Mouse (Mus musculus) liver, adult 2 months (tissue): ENCODE results near the gene Capn8. TPM values are rescaled to one million over a fixed set of nuclear protein-coding genes. Genes with fewer than 3 reads are reported as not detected.
A peak's percentile ranks its signal among the peaks of the same experiment; 100 is the strongest.

Source experiments
- DNase-seq: peaks from one replicate; pipeline ENCODE4 v3.0.0-alpha.2; 2011; ENCODE audit warnings: low read depth, low spot score; ENCODE audit errors: extremely low read depth
- H3K27ac ChIP-seq: fragments of 200-500 bp; replicated peaks from 2 replicates; pipeline ENCODE4 v1.5.1; 2012; ENCODE audit warnings: low read depth, mild to moderate bottlenecking, control low read depth, inconsistent platforms, low read length; ENCODE audit not compliant: insufficient read depth
- H3K27me3 ChIP-seq: fragments of 200-500 bp; 2 replicates; pipeline ENCODE4 v1.6.1; 2012; ENCODE audit warnings: mild to moderate bottlenecking, moderate library complexity, low read length, inconsistent platforms; ENCODE audit not compliant: control insufficient read depth, insufficient read depth
- H3K36me3 ChIP-seq: fragments of 200-500 bp; 2 replicates; pipeline ENCODE4 v1.6.1; 2012; ENCODE audit warnings: low read length, inconsistent platforms; ENCODE audit not compliant: control insufficient read depth, insufficient read depth
- H3K4me1 ChIP-seq: fragments of 200-500 bp; 2 replicates; pipeline ENCODE4 v1.6.1; 2011; ENCODE audit warnings: low read length; ENCODE audit not compliant: control insufficient read depth, insufficient read depth
- H3K4me3 ChIP-seq: fragments of 200-500 bp; 2 replicates; pipeline ENCODE4 v1.5.1; 2011; ENCODE audit warnings: low read depth, mild to moderate bottlenecking, control low read depth, low read length, moderate library complexity; ENCODE audit not compliant: insufficient read depth
- H3K79me2 ChIP-seq: fragments of 200-500 bp; 2 replicates; pipeline ENCODE4 v1.6.1; 2012; ENCODE audit warnings: inconsistent platforms, mild to moderate bottlenecking, low read length, moderate library complexity; ENCODE audit not compliant: control insufficient read depth, insufficient read depth
- H3K9ac ChIP-seq: fragments of 200-500 bp; 2 replicates; pipeline ENCODE4 v1.6.1; 2012; ENCODE audit warnings: low read depth, mild to moderate bottlenecking, control low read depth, inconsistent platforms, low read length
- CTCF ChIP-seq: fragments of 200-500 bp; IDR thresholded peaks from 2 replicates; pipeline ENCODE4 v1.5.1; 2011; ENCODE audit warnings: low read depth, low read length, control low read depth
- POLR2A ChIP-seq: fragments of 200-500 bp; IDR thresholded peaks from 2 replicates; pipeline ENCODE4 v1.6.1; 2011; ENCODE audit warnings: low read length, control low read depth; ENCODE audit not compliant: insufficient read depth; ENCODE audit errors: extremely low read depth
- WGBS: fragments of 180-500 bp; shearing (Covaris S2); methylation state at CpG from one replicate; pipeline ENCODE4 v1.1.7; 2018; 5-methylcytosine and 5-hydroxymethylcytosine counted together
- polyA plus RNA-seq: library from polyadenylated mRNA; depleted of rRNA; stranded (reverse); fragments of >200 nt; gene quantifications from 2 replicates; pipeline ENCODE4 v1.2.3, GENCODE M21; 2012
- total RNA-seq: library from RNA; depleted of rRNA; stranded (reverse); fragments of >200 nt; gene quantifications from 2 replicates; pipeline ENCODE4 v1.2.3, GENCODE M21; 2014

The Capn8 gene
- total and polyA plus RNA-seq, 2 experiments = 0.04 to 0.09 TPM

DNA sequence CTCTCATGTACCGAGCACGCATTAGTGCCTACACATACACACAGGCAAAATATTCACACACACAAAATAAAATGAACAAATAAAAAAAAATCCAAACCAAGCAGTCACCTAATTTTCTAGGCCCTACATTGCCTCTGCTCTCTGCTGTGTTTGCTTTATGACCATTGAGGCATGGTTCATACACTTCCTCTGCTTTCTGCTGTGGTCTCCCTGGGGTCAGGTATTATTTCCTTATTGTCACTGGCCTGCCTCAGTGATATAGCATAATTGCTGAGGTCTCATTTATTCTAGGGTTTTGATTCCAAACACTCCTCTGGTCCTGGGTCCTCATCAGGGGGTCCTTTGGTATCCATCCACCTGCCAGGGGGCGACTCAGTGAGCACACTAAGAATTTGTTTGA lies 39.2 kb upstream of the Capn8 start:
- Histone ChIP-seq H3K9ac (no peak overlapping the region), H3K79me2 (no peaks in the 10 kb centered on the region), H3K27me3 (no peaks in the 10 kb centered on the region), H3K27ac (no peak overlapping the region), H3K4me3 (no peak overlapping the region), H3K4me1 (no peaks in the 10 kb centered on the region; the same call in 1 of the 2 replicates), H3K36me3 (no peaks in the 10 kb centered on the region)
- WGBS = 96% methylated on average over 3 of the region's 3 CpGs
- TF ChIP-seq CTCF (no peak), POLR2A (no peak)
- no peak for DNase-seq

DNA sequence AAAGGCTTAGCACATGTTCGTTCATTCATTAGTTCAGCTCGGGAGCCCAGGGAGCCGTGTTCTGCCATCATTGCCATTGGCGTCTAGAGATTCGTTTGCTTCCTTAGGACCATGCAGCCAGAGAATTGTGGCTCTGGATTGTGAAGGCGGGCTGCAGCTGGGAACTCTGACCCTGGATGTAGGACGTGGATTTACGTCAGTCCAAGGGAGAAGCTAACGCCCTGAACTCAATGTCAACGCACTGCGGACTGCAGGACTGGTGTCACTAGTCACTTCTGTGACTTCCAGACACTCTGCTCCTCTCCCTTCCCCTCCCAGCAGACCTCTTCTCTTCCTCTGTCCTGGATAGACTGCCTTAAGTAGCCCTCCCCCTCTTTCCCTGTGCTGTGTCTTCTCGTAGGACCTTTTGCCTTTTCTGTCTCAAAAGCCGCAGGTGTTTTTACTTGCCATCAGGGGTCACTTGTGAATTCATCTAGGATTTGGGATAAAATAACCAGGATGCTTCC lies 37.5 kb upstream of the Capn8 start:
- 62% methylated on average over 13 of the region's 13 CpGs for WGBS
- no peak overlapping the region for H3K9ac ChIP-seq
- no peaks in the 10 kb centered on the region for H3K36me3 ChIP-seq

DNA sequence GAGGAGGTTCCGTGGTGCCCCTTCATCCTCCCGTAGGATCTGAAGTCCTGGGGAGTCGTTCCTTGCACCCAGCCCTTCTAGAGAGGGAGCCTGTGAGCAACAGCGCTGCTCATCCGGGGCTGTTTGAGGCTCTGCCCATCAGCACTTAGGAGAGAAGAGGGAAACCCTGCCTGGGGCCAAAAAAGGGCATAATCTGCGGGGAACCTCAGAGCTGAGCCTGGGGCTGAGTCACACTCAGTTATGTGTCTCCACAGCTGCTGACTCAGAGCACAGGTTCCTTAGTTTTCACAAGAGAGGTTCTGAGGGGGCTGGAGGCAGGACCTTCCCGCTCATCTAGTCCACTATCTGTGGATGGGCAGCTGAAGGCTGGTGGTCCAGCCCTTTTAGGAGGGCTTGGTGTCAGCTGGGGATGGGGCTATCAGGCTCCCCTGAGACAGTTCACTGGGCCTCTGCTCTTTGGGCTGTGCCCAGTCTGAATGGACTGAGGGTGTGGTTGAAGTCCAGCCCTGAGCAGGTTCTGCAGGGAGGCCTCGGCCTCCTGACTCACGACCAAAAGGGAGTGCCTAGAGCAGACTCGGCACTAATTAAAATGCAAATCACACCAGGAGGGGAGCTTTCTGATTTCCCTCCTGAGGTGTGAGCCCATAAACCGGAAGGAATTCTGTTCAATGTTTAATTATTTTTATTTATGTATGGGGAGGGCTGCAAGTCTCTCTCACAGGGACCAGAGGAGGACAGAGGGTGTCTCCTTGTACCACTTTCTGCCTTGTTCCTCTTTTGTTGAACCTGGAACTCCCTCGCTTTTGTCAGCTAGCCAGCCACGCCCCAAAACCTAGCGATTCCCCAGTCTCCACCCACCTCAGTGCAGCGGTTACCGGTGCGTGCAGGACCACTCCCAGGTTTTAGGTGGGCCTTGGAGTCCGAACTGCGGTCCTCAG lies 36.6 kb upstream of the Capn8 start:
- DNase-seq = no peak
- Histone ChIP-seq H3K9ac (no peak overlapping the region), H3K4me1 (no peaks in the 10 kb centered on the region; the same call in none of the 2 replicates), H3K79me2 (no peaks in the 10 kb centered on the region), H3K4me3 (no peak overlapping the region), H3K27ac (no peak overlapping the region), H3K27me3 (peaks cover 3% of the 10 kb centered on the region; the same call in 1 of the 2 replicates), H3K36me3 (no peaks in the 10 kb centered on the region)
- no peak for TF ChIP-seq CTCF
- TF ChIP-seq POLR2A = no peak
- WGBS = 30% methylated on average over 19 of the region's 19 CpGs

More for the DNA sequence above, 37.5 kb upstream of the Capn8 start:
- Histone ChIP-seq H3K27me3 (no peaks in the 10 kb centered on the region), H3K4me1 (no peaks in the 10 kb centered on the region; the same call in none of the 2 replicates), H3K4me3 (no peak overlapping the region), H3K79me2 (no peaks in the 10 kb centered on the region), H3K27ac (no peak overlapping the region)
- peak; percentile 36 for DNase-seq
- TF ChIP-seq POLR2A (no peak), CTCF (no peak)

DNA sequence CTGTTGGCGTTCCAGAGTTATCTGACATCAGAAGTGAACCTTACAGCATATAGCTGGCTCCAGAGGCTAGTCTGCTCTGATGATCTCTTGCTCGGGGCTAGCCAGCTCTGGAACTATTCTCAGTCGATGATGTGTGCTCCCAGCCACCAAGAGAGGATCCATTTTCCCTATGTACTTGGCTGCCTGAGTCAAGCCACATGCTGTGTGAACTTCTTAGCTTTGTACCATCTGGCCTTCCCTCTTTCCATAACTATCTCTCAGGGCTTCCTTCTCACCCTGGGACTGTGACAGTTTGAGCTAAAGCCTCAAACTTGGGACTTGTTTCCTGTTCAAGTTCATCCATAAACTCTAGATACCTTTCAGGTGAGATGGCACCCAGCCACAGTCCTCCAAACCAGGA lies 31.2 kb upstream of the Capn8 start:
- Histone ChIP-seq H3K4me3 (no peak overlapping the region), H3K9ac (no peak overlapping the region), H3K27ac (no peak overlapping the region), H3K79me2 (no peaks in the 10 kb centered on the region), H3K4me1 (no peaks in the 10 kb centered on the region; the same call in 1 of the 2 replicates), H3K27me3 (peaks cover 3% of the 10 kb centered on the region; the same call in 1 of the 2 replicates), H3K36me3 (no peaks in the 10 kb centered on the region)
- TF ChIP-seq CTCF (no peak), POLR2A (no peak)
- DNase-seq = no peak
- WGBS = 91% methylated on average over 3 of the region's 3 CpGs

DNA sequence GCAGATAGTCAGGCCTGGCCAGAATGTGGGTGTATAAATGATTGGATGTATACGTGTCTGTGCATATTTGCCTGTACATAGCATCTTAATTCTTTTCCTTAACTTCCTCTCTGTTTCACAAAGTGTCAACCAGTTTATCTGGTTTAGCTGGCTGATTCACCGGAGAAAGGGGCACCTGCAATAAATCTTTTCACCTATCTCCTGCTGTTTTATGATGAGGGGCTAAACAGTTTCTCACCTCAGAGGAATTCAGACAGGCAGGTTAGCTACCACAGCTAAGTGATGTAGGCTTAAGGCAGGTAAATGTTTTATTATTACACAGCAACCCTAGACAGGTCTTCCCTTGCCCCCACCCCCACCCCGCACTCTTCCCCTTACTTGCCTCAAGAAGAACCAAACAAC lies 29.7 kb upstream of the Capn8 start:
- WGBS = 86% methylated on average over 3 of the region's 3 CpGs
- Histone ChIP-seq H3K27ac (no peak overlapping the region), H3K36me3 (no peaks in the 10 kb centered on the region), H3K9ac (no peak overlapping the region), H3K27me3 (peaks cover 3% of the 10 kb centered on the region; the same call in 1 of the 2 replicates), H3K79me2 (no peaks in the 10 kb centered on the region), H3K4me1 (no peaks in the 10 kb centered on the region; the same call in 1 of the 2 replicates), H3K4me3 (no peak overlapping the region)
- TF ChIP-seq POLR2A (no peak), CTCF (no peak)
- DNase-seq = no peak
